In genomic region chr4:40106004-40106536, GRCm38 (mm10) we compare ENCODE assay signal across 21 mouse cellular contexts.
"Had no signal": no experiment of that assay in that cellular context is flagged by ENCODE, and none has a peak within 500 bp of the region (broad histone marks: within the 10 kb centered on the region; RNA-seq: fewer than 3 reads in every experiment).

No protein-coding gene starts in this region.

- H3K4me2 ChIP-seq: limb, embryonic 12.5 days; limb, embryonic 15.5 days; liver, embryonic 11.5 days; lung, embryonic 14.5 days; midbrain, embryonic 13.5 days; neural tube, embryonic 13.5 days; stomach, embryonic 15.5 days had no signal

- H3K36me3 ChIP-seq: limb, embryonic 12.5 days; limb, embryonic 15.5 days; midbrain, embryonic 10.5 days; midbrain, embryonic 13.5 days; neural tube, embryonic 13.5 days; stomach, embryonic 15.5 days had no signal

- ATAC-seq: liver, postnatal 0 days; midbrain, embryonic 13.5 days had no signal

- H3K9ac ChIP-seq: limb, embryonic 12.5 days; limb, embryonic 15.5 days; liver, embryonic 14.5 days; liver, postnatal 0 days; lung, embryonic 14.5 days; midbrain, embryonic 13.5 days; neural tube, embryonic 13.5 days; stomach, embryonic 15.5 days had no signal

- H3K4me1 ChIP-seq: limb, embryonic 12.5 days; limb, embryonic 15.5 days; megakaryocyte, embryonic 14.5 days; midbrain, embryonic 13.5 days; neural tube, embryonic 13.5 days; stomach, embryonic 15.5 days had no signal

- H3K4me3 ChIP-seq: limb, embryonic 12.5 days; limb, embryonic 15.5 days; megakaryocyte, embryonic 14.5 days; midbrain, embryonic 10.5 days; midbrain, embryonic 13.5 days; myocyte; neural tube, embryonic 13.5 days; stomach, embryonic 15.5 days had no signal

- DNase-seq: kidney, postnatal 14 days; kidney, postnatal 4 days; left cerebral cortex, postnatal 4 days; liver, postnatal 0 days; lung, embryonic 14.5 days; lung, postnatal 10 days; lung, postnatal 36 days; retina, postnatal 1 day; right cerebral cortex, postnatal 25 days; spleen, adult 18-20 months; thymus, postnatal 25 days had no signal

- H3K27me3 ChIP-seq: limb, embryonic 12.5 days; limb, embryonic 15.5 days; megakaryocyte, embryonic 14.5 days; midbrain, embryonic 13.5 days; neural tube, embryonic 13.5 days; stomach, embryonic 15.5 days had no signal

- H3K9me3 ChIP-seq: limb, embryonic 15.5 days; midbrain, embryonic 10.5 days; midbrain, embryonic 13.5 days; neural tube, embryonic 13.5 days; stomach, embryonic 15.5 days had no signal

- H3K27ac ChIP-seq: limb, embryonic 12.5 days; limb, embryonic 15.5 days; liver, embryonic 14.5 days; midbrain, embryonic 10.5 days; midbrain, embryonic 13.5 days; neural tube, embryonic 13.5 days; stomach, embryonic 15.5 days had no signal
